Comparison of ENCODE assay signal across 21 mouse cellular contexts in genomic region chr2:49927362-49927761, GRCm38 (mm10).
"Had no signal": no experiment of that assay in that cellular context is flagged by ENCODE, and none has a peak within 500 bp of the region (broad histone marks: within the 10 kb centered on the region; RNA-seq: fewer than 3 reads in every experiment).

No protein-coding gene starts in this region.

- H3K9ac ChIP-seq: liver, embryonic 15.5 days; liver, postnatal 0 days; lung, embryonic 15.5 days; midbrain, embryonic 12.5 days; neural tube, embryonic 13.5 days; neural tube, embryonic 15.5 days had no signal

- H3K4me3 ChIP-seq: liver, embryonic 15.5 days; lung, embryonic 15.5 days; midbrain, embryonic 10.5 days; midbrain, embryonic 12.5 days; myocyte; neural tube, embryonic 13.5 days; neural tube, embryonic 15.5 days had no signal

- DNase-seq: liver, postnatal 0 days; lung, adult 2 months; lung, postnatal 10 days; lung, postnatal 4 days; midbrain, embryonic 14.5 days; retina, postnatal 1 day; right cerebral cortex, adult 18-20 months; right cerebral cortex, postnatal 25 days; right cerebral cortex, postnatal 4 days; spleen, adult 18-20 months; thymus, adult 18-20 months; thymus, postnatal 14 days; thymus, postnatal 36 days had no signal

- H3K9me3 ChIP-seq: liver, embryonic 15.5 days; lung, embryonic 15.5 days; midbrain, embryonic 10.5 days; midbrain, embryonic 12.5 days; neural tube, embryonic 13.5 days; neural tube, embryonic 15.5 days had no signal

- H3K4me2 ChIP-seq: liver, embryonic 15.5 days; lung, embryonic 15.5 days; midbrain, embryonic 12.5 days; neural tube, embryonic 13.5 days; neural tube, embryonic 15.5 days had no signal

- H3K27me3 ChIP-seq: liver, embryonic 15.5 days; lung, embryonic 15.5 days; neural tube, embryonic 13.5 days; neural tube, embryonic 15.5 days had no signal

- H3K27ac ChIP-seq: liver, embryonic 15.5 days; lung, embryonic 15.5 days; midbrain, embryonic 10.5 days; midbrain, embryonic 12.5 days; neural tube, embryonic 13.5 days; neural tube, embryonic 15.5 days had no signal

- H3K36me3 ChIP-seq: liver, embryonic 15.5 days; lung, embryonic 15.5 days; midbrain, embryonic 10.5 days; midbrain, embryonic 12.5 days; neural tube, embryonic 13.5 days; neural tube, embryonic 15.5 days had no signal

- H3K4me1 ChIP-seq: liver, embryonic 15.5 days; lung, embryonic 15.5 days; neural tube, embryonic 15.5 days had no signal

- ATAC-seq: liver, postnatal 0 days; midbrain, embryonic 16.5 days had no signal
